ENCODE assay signal across 20 mouse cellular contexts in genomic region chr13:80971664-80972063, GRCm38 (mm10).
DNase-seq lines count a peak whose midpoint lies in the region; TF ChIP-seq lines count a peak whose summit lies in the region.
"Had no signal": no experiment of that assay in that cellular context is flagged by ENCODE, and none has a peak within 500 bp of the region (broad histone marks: within the 10 kb centered on the region; RNA-seq: fewer than 3 reads in every experiment).

No protein-coding gene starts in this region.

- H3K4me3 ChIP-seq in heart, adult 2 months, result no peak overlapping the region
- H3K4me3 ChIP-seq: embryonic facial prominence, embryonic 15.5 days; forebrain, embryonic 10.5 days; hindbrain, embryonic 13.5 days; midbrain, embryonic 12.5 days; neural tube, embryonic 13.5 days had no signal

- DNase-seq in adrenal gland, adult 8-10 months, result peak; percentile 58
- DNase-seq in adrenal gland, postnatal 10 days, result no peak
- no peak for DNase-seq in heart, adult 2 months
- DNase-seq in heart, postnatal 4 days, result no peak
- peak; percentile 73 for DNase-seq in 416B (ENCODE audit: low read depth)
- peak; percentile 85 for DNase-seq in brain, adult 2 months (ENCODE audit: low read depth, low spot score)
- no peak for DNase-seq in kidney, postnatal 4 days
- DNase-seq: cerebellum, adult 9-11 months; embryo, embryonic 11 days; kidney, adult 9 months; liver; liver, postnatal 0 days; right cerebral cortex, postnatal 14 days; thymus, postnatal 25 days had no signal

- no peak for TF ChIP-seq CTCF in heart, adult 2 months (IDR thresholded peaks at IDR 0.05)

- no peaks in the 10 kb centered on the region for H3K27me3 ChIP-seq in heart, adult 2 months (ENCODE audit: control insufficient read depth, insufficient read depth, low read length)
- H3K27me3 ChIP-seq: embryonic facial prominence, embryonic 15.5 days; hindbrain, embryonic 13.5 days; midbrain, embryonic 12.5 days; neural tube, embryonic 13.5 days had no signal

- intact Hi-C loops in heart, adult 2 months (cut with DNase I), result no loop called here

- no peak overlapping the region for H3K9ac ChIP-seq in heart, adult 2 months (ENCODE audit: low read depth, low read length)
- H3K9ac ChIP-seq: embryonic facial prominence, embryonic 15.5 days; hindbrain, embryonic 13.5 days; liver, postnatal 0 days; midbrain, embryonic 12.5 days; neural tube, embryonic 13.5 days had no signal

- no peaks in the 10 kb centered on the region for H3K79me2 ChIP-seq in heart, adult 2 months (replicated peaks; ENCODE audit: control insufficient read depth, insufficient read depth, low read length)

- TF ChIP-seq POLR2A in heart, adult 2 months (IDR thresholded peaks at IDR 0.05; ENCODE audit: insufficient read depth, low read depth, low read length), result no peak

- H3K36me3 ChIP-seq in heart, adult 2 months (ENCODE audit: control insufficient read depth, insufficient read depth, low read length), result no peaks in the 10 kb centered on the region; the same call in 1 of the 2 replicates
- H3K36me3 ChIP-seq: embryonic facial prominence, embryonic 15.5 days; forebrain, embryonic 10.5 days; hindbrain, embryonic 13.5 days; midbrain, embryonic 12.5 days; neural tube, embryonic 13.5 days had no signal

- no peak for TF ChIP-seq EP300 in heart, adult 2 months (IDR thresholded peaks at IDR 0.05; ENCODE audit: insufficient read depth, low read depth, low read length)

- peaks cover 6% of the 10 kb centered on the region; the same call in 1 of the 2 replicates for H3K4me1 ChIP-seq in heart, adult 2 months (ENCODE audit: control insufficient read depth, insufficient read depth, low read length)
- H3K4me1 ChIP-seq: embryonic facial prominence, embryonic 15.5 days; forebrain, embryonic 10.5 days; hindbrain, embryonic 13.5 days; midbrain, embryonic 12.5 days; neural tube, embryonic 13.5 days had no signal

- WGBS in heart, adult 2 months, result 41% methylated on average over 3 of the region's 3 CpGs

- H3K27ac ChIP-seq in heart, adult 2 months, result peak overlapping the region; percentile 5
- H3K27ac ChIP-seq: embryonic facial prominence, embryonic 15.5 days; forebrain, embryonic 10.5 days; hindbrain, embryonic 13.5 days; macrophage; midbrain, embryonic 12.5 days; neural tube, embryonic 13.5 days had no signal

Comparison
In these comparisons a context has a peak if more than half of its experiments do, and no peak if none do; other contexts are left out.
1. DNase-seq: peak in adrenal gland, adult 8-10 months (single experiment), 416B (single experiment) and brain, adult 2 months (single experiment); none in adrenal gland, postnatal 10 days (single experiment), heart, adult 2 months (0 of 2), heart, postnatal 4 days (single experiment) and kidney, postnatal 4 days (0 of 2).